Mouse (Mus musculus): ENCODE measurements at regions not wholly inside any gene's neighbourhood (a gene's known extent, or its start where the extent isn't known, plus 50 kb on each side); places are given as distances from the start of the nearest gene placed in this dataset.

DNA sequence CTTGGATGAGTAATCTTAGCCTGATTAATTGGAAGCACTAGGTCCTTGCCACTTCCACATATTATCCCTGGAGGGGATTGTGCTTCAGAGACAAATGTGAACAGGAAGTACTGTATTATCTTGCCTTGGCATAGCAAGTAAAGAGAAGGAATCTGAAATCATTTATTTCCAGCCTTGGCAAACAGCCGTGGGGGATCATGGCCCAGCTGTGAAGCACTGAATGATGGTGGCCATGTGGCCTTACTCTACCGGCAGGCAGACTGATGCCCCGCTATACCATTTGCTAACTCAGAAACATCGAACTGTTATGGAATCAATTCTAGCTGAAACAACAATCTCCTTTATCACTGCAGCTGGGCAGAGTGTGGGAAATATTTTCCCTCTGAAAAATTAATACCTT is 345.3 kb downstream of the Zfp619 start:
- no peak for ATAC-seq (replicated peaks; ENCODE audit: poor library complexity)

DNA sequence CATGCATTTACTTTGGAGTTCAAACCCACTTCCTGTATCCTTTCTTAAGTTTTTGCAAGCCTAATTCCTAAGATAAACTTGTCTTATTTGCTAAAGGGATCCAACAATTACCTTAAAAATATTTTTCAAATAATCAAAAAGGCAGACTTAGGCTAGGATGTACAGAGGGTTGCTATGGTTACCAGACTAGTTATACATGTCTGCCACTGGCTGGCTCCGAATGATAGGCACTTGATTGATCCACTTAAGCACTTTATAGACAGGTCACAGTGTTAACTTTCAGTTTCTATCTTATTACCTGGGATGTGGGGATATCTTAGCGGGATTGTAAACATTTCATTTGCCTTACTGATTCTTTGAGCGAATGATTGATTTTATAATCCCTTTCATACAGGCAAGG is 346.6 kb downstream of the Zfp619 start:
- no peak for ATAC-seq (replicated peaks; ENCODE audit: poor library complexity)

DNA sequence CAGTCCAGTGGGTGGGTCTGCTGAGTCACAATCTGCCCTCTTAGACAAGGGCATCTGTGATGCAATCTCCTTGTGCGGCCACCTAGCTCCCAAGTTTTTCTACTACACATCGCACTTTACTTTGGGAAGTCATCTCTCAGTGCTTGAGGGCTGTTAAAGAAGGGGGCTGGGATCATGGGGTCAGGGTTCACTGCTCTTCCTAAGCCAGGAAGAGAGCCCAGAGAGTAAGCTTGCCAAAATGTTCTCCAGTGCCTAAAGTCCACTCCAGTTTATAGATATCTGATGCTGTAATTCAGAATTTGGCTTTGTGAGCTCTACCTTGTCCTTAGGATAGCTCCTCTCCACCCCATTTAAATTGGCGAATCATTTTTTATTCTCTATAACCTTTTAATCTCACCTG is 347.2 kb downstream of the Zfp619 start:
- ATAC-seq (replicated peaks; ENCODE audit: poor library complexity) = no peak

DNA sequence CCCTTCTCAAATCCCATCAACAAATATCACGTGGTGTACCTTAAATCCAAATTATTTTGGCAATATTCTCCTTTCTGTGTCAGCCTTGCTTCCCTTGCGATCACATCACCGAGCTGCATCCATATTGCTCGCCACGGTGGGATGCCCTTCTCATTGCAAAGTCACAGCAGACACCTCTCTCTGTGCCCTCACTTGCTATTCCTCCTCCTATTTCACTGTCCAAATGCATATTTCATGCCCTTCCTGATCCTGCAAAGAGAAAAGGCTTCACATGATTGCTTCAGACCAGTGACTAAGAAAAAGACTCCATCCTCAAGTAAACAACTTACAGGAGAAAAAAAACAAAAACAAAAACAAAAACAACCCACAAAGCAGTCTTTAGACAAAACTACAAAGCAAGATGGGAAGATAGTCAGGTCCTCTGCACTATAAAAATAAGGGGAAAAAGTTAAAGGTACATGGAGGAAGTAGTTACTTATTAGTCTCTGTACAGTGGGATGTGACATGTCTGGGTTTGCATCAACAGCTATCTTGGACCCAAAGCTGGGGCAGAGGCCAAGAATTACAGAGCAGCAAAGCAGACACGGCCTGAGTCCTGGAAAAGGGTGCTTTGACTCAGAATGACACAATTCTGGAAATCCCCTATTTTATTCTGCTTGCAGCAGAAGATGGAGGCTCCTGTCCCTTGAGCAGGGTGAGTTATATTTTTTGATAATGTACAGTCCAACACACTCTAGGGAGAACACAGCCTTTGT is 349.3 kb downstream of the Zfp619 start:
- no peak for ATAC-seq (replicated peaks; ENCODE audit: poor library complexity)

DNA sequence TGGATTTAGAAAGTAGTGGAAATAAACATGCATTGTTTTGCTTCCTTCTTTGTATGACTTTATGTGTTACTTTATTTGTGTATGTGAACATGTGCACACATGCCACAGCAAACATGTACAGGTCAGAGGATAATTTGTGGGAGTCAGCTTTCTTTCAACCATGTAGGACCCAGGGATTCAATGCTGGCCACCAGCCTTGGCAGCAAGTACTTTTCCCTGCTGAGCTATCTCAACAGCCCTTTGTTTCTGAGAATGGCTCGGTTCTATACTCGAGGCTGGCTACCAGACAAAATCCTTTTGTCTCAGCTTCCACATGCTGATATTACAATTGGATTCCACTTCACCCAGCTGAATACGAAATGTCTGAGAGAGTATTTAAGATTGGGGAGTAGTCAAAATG is 349.9 kb downstream of the Zfp619 start:
- ATAC-seq (replicated peaks; ENCODE audit: poor library complexity) = no peak

DNA sequence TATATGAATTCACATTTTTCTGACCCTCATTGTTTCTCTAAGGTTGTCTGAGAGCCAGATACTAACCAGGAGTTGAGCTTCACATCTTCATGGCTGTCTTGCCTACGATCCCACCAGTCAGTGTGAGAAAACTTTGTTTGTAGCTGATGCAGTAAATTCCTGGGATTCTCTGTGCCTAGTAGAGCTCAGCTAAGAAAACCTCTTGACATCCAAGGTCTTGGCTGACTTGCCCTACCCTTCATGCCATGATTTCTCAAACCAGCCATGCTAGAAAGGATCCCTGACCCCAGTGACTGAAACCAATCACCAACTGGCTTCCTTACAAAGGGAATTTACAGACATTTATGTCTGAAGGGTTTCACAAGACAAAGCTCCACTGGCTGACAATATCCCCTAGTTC is 364.5 kb downstream of the Zfp619 start:
- ATAC-seq (replicated peaks; ENCODE audit: poor library complexity) = no peak

DNA sequence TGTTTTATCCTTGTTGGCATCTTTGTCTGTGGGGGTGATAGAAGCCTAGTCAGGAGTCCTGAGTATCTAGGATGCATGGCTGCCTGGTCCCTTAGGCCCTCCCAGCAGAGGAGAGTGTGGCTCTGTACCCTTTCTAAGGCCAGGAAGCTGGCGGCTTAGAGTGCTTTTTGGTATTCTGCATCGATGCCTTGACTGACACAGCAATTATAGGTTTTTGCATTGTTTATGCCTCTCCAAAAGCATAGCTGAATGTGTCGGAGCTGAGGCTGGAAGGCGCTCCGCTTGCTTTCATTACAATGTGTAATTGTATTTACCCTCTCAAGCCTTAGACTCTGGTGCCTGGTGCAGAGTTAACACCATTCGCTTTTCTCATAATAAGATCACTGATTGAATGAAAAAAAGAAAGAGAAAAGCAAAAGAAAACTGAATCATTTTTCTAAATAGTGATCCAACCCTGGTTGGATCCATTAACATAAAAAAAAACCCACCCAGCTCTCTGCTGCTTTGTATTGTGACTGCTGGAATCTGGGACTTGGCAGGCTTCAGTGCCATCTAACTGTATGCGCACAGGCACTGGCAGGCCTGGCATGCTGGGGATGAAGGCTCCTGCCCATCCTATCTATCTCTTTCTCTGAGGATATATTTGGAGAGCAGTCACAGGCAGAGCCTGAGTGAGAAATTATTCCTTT is 376.8 kb downstream of the Zfp619 start:
- no peak for ATAC-seq (replicated peaks; ENCODE audit: poor library complexity)

DNA sequence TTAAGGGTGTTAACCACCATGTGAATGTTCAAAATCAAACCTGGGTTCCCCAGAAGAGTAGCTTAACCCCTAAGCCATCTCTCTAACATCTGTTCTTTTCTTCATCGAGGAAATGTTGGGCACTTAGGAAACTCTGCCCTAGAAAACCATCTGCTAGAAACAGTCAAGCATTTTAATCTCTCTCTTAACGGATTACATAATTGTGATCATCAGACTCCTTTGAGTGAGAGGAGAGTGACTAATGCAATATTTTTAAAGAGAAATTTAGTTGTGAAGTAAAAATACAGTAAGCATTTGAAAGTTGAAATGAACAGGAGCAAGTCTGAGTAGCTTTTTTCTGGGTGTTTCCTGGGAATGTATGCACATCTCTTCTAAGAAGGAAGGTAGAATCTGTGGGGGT is 379.4 kb downstream of the Zfp619 start:
- no peak for ATAC-seq (replicated peaks; ENCODE audit: poor library complexity)

DNA sequence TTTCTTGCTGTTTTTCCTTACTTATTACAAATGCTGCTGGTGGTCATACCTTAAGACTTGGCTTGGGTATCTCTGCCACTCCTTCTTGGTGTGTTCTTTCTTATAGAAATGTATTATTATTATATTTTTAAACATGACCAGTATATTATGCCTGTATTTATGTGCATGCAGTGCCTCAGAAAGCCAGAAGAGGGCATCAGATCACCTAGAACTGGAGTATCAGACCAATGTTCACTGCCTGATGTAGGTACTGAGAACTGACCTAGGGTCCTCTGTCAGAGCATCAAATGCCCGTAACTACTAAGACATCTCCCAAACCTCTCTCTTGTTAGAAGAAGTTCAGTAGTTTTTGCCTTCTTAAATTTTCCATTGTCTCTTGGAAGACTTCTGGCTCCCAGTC is 380.7 kb downstream of the Zfp619 start:
- no peak for ATAC-seq (replicated peaks; ENCODE audit: poor library complexity)

DNA sequence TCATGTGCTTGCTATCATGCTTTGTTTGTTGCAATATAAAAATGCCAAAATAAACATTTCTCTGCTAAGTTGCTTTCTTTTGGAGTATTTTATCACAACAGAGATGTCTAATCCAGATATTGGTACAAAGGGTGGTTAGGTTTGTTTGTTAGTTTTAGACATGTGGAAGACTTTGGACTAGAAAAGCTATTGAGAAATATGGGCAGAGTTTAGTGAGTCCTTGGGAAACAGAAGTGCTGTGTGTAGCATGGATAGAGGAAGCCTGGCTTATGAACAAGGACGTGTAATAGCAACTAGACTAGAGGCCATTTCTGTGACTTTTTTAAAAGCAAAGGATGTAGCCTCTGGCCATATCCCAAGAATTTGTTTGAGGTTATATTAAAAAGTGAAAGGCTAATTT is 416.4 kb downstream of the Zfp619 start:
- no peak for ATAC-seq (replicated peaks; ENCODE audit: poor library complexity)

DNA sequence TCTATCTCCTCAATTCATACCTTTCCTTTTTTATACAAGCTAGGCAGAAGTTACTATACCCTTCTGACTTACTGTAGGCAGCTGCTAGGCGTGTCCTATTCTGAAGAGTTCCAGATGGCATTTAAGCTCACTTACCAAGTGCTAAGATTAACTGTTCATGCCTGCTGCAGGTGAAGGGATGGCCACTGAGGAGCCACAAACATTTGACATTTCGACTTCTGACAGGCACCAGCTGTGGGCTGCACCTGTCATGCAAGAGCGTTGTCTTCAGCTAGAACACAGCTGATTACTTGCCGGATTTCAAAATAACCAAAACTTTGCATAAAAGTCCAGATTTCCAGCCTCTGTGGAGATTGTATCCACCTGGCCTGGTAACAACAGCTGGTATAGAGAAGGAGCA is 419.7 kb downstream of the Zfp619 start:
- no peak for ATAC-seq (replicated peaks; ENCODE audit: poor library complexity)

DNA sequence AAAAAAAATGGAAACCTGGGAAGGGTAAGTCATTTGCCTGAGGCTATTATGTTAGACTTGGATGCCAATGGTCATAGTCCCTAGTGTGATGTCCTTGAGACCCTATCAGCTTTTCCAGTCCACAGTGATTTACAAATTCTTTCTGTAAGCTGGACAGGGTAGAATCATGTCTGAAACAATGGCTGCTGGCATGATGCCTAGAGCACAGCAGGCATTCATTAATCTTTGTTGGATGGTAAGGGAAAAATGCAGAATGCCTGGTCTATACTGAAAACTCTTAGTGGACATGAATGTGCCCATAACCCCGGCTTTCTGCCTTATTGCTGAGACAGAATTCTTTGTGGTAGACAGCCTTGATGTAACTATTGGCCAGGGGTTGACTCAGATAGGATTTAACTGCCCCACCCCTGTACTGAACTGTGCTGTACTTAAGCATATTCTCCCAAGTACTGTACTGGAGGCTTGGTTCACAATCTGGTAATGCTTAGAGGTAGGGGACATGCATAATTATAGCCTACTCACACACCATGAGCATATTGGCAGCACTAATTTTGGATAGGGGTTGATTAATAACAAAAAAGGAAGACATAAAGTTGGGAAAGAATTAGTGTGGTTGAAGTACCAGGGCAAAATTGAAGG is 424.8 kb downstream of the Zfp619 start:
- no peak for ATAC-seq (replicated peaks; ENCODE audit: poor library complexity)

DNA sequence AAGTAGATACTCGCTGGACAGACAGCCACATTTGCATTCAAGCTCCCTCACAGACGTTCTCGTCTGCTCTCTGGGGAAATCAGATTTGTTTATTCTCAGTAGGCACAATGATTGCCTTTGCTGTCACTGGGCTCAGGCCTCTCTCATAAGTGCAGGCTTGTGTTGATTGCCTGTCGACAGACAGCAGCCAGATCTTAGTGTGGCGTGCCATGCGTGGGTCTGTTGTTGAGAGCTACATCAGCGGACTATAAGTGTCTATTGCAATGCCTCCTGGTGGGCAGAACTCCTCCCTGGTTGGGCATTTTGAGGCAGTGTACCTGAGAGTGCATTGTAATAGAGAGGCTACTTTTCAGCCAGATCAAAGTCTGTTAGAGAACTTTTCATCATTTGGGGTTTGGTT is 436.5 kb downstream of the Zfp619 start:
- ATAC-seq (replicated peaks; ENCODE audit: poor library complexity) = no peak

DNA sequence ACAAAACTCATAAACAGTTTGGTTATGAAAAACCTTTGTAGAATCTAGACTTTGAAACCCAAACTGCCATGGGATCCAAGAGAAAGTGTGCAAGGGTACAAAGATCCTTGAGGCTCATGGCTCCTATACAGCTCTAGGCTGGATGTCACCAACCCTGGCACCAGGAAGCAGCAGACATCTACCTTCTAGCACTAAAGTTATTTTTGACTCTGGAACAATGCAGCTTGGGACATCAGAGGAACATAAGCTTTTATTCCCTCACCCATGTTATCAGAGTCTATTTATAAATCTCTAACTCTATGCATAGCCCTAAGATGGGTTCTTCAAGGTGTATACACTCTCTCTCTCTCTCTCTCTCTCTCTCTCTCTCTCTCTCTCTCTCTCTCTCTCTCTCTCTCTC is 437.4 kb downstream of the Zfp619 start:
- ATAC-seq (replicated peaks; ENCODE audit: poor library complexity) = no peak

DNA sequence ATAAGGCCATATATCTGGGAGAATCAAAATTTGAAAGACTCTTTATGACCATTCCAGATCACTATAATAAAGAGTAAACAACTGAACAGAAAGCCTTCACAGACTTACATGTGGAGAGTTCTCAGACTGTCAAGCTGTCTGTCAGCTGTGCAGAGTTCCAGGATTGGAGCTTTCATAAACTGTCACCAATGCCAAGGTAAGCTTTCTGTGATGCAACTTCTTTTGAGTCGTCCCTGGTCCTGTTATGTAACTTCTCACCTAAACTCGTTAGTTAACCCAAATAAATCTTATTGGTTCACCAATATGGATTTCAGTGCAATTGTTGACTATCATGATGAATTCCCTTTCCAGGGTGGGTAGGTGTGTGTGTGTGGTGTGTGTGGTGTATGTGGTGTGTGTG is 460.6 kb downstream of the Zfp619 start:
- no peak for ATAC-seq (replicated peaks; ENCODE audit: poor library complexity)

DNA sequence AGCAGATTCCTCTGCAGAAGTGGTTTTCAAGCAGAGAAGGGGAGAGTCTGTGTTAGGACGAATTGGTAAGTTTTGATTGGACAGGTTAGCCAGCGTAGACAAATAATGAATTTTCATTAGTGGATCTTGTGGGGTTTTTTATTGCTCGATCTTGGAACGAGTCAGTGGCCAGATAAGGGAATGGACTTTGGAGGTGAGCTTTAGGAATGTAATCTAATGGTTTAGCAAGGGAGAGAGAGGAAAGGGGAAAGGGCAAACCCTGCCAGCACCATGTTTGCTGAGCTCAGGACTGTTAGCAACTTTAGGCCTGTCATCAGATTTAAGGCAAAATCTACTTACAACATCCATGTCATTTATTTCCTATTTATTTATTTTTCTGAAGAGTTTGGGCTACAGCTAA is 464.1 kb downstream of the Zfp619 start:
- ATAC-seq (replicated peaks; ENCODE audit: poor library complexity) = no peak

All from megakaryocyte progenitor cell, adult 5-6 weeks (primary cell).